Mouse (Mus musculus) forebrain, embryonic 16.5 days (tissue): ENCODE measurements around the gene Vps45. TPM values are rescaled to one million over a fixed set of nuclear protein-coding genes. Genes with fewer than 3 reads are reported as not detected.

Experiments used
- ATAC-seq: fragments of 200-750 bp; cut with Nextera tagmentation; 2 replicates; pipeline ENCODE4 v1.8.0; 2017; ENCODE audit warnings: mild to moderate bottlenecking, moderate library complexity
- H3K27ac ChIP-seq: fragments of 300-500 bp; sonication (generic); 2 replicates; pipeline ENCODE4 v1.5.1; 2014; ENCODE audit warnings: low read length, control low read depth
- H3K27me3 ChIP-seq: fragments of 300-500 bp; sonication (generic); replicated peaks from 2 replicates; pipeline ENCODE4 v1.6.1; 2014; ENCODE audit warnings: low read length; ENCODE audit not compliant: control insufficient read depth, insufficient read depth
- H3K36me3 ChIP-seq: fragments of 300-500 bp; sonication (generic); 2 replicates; pipeline ENCODE4 v1.6.1; 2014; ENCODE audit not compliant: control insufficient read depth, insufficient read depth
- H3K4me1 ChIP-seq: fragments of 300-500 bp; sonication (generic); replicated peaks from 2 replicates; pipeline ENCODE4 v1.6.1; 2014; ENCODE audit warnings: low read length; ENCODE audit not compliant: control insufficient read depth, insufficient read depth
- H3K4me2 ChIP-seq: fragments of 300-500 bp; sonication (generic); 2 replicates; pipeline ENCODE4 v1.6.1; 2014; ENCODE audit warnings: mild to moderate bottlenecking, low read length, control low read depth
- H3K4me3 ChIP-seq: fragments of 300-500 bp; sonication (generic); replicated peaks from 2 replicates; pipeline ENCODE4 v1.5.1; 2014; ENCODE audit warnings: mild to moderate bottlenecking, low read length, control low read depth
- H3K9ac ChIP-seq: fragments of 300-500 bp; sonication (generic); replicated peaks from 2 replicates; pipeline ENCODE4 v1.6.1; 2014; ENCODE audit warnings: low read depth, low read length, control low read depth
- H3K9me3 ChIP-seq: fragments of 300-500 bp; sonication (generic); 2 replicates; pipeline ENCODE4 v1.6.1; 2016; ENCODE audit warnings: low read length; ENCODE audit not compliant: control insufficient read depth
- WGBS: fragments of 180-500 bp; shearing (Covaris S2); extraction: QIAGEN DNeasy Blood & Tissue Kit; methylation state at CpG from one replicate; pipeline ENCODE4 v1.1.7; 2014; 5-methylcytosine and 5-hydroxymethylcytosine counted together
- polyA plus RNA-seq: library from polyadenylated mRNA; unstranded; fragments of >200 nt; fragmentation: Nextera tagmentation; extraction: Ambion mirVana; gene quantifications from 2 replicates; pipeline ENCODE4 v1.2.1, GENCODE M21; 2015

The Vps45 gene
- polyA plus RNA-seq, 1 experiment from 2014 or later = 55.3 TPM

GRCm38 (mm10) chr3:96082100-96082499 lies 23.8 kb upstream of the Vps45 start:
- H3K4me1 ChIP-seq = no peaks in the 10 kb centered on the region
- ATAC-seq = no peak
- H3K4me2 ChIP-seq = no peak overlapping the region
- no peaks in the 10 kb centered on the region for H3K27me3 ChIP-seq
- 83% methylated on average over 2 of the region's 2 CpGs for WGBS
- H3K27ac ChIP-seq = no peak overlapping the region
- no peaks in the 10 kb centered on the region for H3K36me3 ChIP-seq
- H3K9ac ChIP-seq = no peak overlapping the region
- H3K4me3 ChIP-seq = no peak overlapping the region
- no peaks in the 10 kb centered on the region for H3K9me3 ChIP-seq

GRCm38 (mm10) chr3:96081650-96082049 lies 23.4 kb upstream of the Vps45 start:
- no peak overlapping the region for H3K4me2 ChIP-seq
- no peaks in the 10 kb centered on the region for H3K9me3 ChIP-seq
- WGBS = 92% methylated on average over 4 of the region's 4 CpGs
- H3K36me3 ChIP-seq = no peaks in the 10 kb centered on the region
- H3K4me3 ChIP-seq = no peak overlapping the region
- H3K27me3 ChIP-seq = no peaks in the 10 kb centered on the region
- no peak overlapping the region for H3K27ac ChIP-seq
- ATAC-seq = no peak
- no peak overlapping the region for H3K9ac ChIP-seq
- no peaks in the 10 kb centered on the region for H3K4me1 ChIP-seq

GRCm38 (mm10) chr3:96081006-96081405 lies 22.7 kb upstream of the Vps45 start:
- Histone ChIP-seq H3K9ac (no peak overlapping the region), H3K27ac (no peak overlapping the region), H3K4me2 (no peak overlapping the region), H3K36me3 (no peaks in the 10 kb centered on the region), H3K9me3 (no peaks in the 10 kb centered on the region), H3K4me3 (no peak overlapping the region), H3K27me3 (no peaks in the 10 kb centered on the region), H3K4me1 (no peaks in the 10 kb centered on the region)
- WGBS = 56% methylated on average over 1 of the region's 1 CpGs
- ATAC-seq = no peak

GRCm38 (mm10) chr3:96078711-96079110 lies 20.4 kb upstream of the Vps45 start:
- Histone ChIP-seq H3K4me3 (no peak overlapping the region), H3K9ac (no peak overlapping the region), H3K4me1 (no peaks in the 10 kb centered on the region), H3K4me2 (no peak overlapping the region), H3K27me3 (no peaks in the 10 kb centered on the region), H3K9me3 (no peaks in the 10 kb centered on the region), H3K36me3 (no peaks in the 10 kb centered on the region), H3K27ac (no peak overlapping the region)
- ATAC-seq = no peak
- 72% methylated on average over 3 of the region's 3 CpGs for WGBS

GRCm38 (mm10) chr3:96078066-96078465 lies 19.8 kb upstream of the Vps45 start:
- Histone ChIP-seq H3K4me1 (no peaks in the 10 kb centered on the region), H3K36me3 (no peaks in the 10 kb centered on the region), H3K27me3 (no peaks in the 10 kb centered on the region), H3K4me3 (no peak overlapping the region), H3K27ac (no peak overlapping the region), H3K9ac (no peak overlapping the region), H3K9me3 (no peaks in the 10 kb centered on the region), H3K4me2 (no peak overlapping the region)
- 75% methylated on average over 6 of the region's 6 CpGs for WGBS
- ATAC-seq = no peak

- H3K4me2 ChIP-seq = no peak overlapping the region
- no peaks in the 10 kb centered on the region for H3K36me3 ChIP-seq
- 61% methylated on average over 12 of the region's 12 CpGs for WGBS
- no peak overlapping the region for H3K4me3 ChIP-seq
- H3K9ac ChIP-seq = no peak overlapping the region
- ATAC-seq = no peak
- no peak overlapping the region for H3K27ac ChIP-seq
- H3K4me1 ChIP-seq = no peaks in the 10 kb centered on the region
- no peaks in the 10 kb centered on the region for H3K27me3 ChIP-seq
- no peaks in the 10 kb centered on the region for H3K9me3 ChIP-seq
Measured at GRCm38 (mm10) chr3:96072921-96073486, 14.7 kb upstream of the Vps45 start.

- ATAC-seq = no peak
- Histone ChIP-seq H3K27ac (no peak overlapping the region), H3K4me2 (no peak overlapping the region), H3K9me3 (no peaks in the 10 kb centered on the region), H3K27me3 (no peaks in the 10 kb centered on the region), H3K4me1 (no peaks in the 10 kb centered on the region), H3K9ac (no peak overlapping the region), H3K4me3 (no peak overlapping the region), H3K36me3 (no peaks in the 10 kb centered on the region)
- 84% methylated on average over 4 of the region's 4 CpGs for WGBS
Measured at GRCm38 (mm10) chr3:96070241-96070640, 12.0 kb upstream of the Vps45 start.

GRCm38 (mm10) chr3:96069542-96069941 lies 11.3 kb upstream of the Vps45 start:
- no peaks in the 10 kb centered on the region for H3K9me3 ChIP-seq
- no peak overlapping the region for H3K27ac ChIP-seq
- 38% methylated on average over 1 of the region's 1 CpGs for whole genome bisulfite sequencing
- no peak overlapping the region for H3K9ac ChIP-seq
- H3K4me1 ChIP-seq = no peaks in the 10 kb centered on the region
- no peak for ATAC-seq
- no peak overlapping the region for H3K4me2 ChIP-seq
- H3K27me3 ChIP-seq = no peaks in the 10 kb centered on the region
- no peaks in the 10 kb centered on the region for H3K36me3 ChIP-seq
- no peak overlapping the region for H3K4me3 ChIP-seq

GRCm38 (mm10) chr3:96069046-96069445 lies 10.8 kb upstream of the Vps45 start:
- no peak for ATAC-seq

GRCm38 (mm10) chr3:96066741-96067140 lies 8.5 kb upstream of the Vps45 start:
- no peaks in the 10 kb centered on the region for H3K9me3 ChIP-seq
- no peak overlapping the region for H3K4me2 ChIP-seq
- no peaks in the 10 kb centered on the region for H3K4me1 ChIP-seq
- no peak overlapping the region for H3K9ac ChIP-seq
- no peaks in the 10 kb centered on the region for H3K27me3 ChIP-seq
- no peaks in the 10 kb centered on the region for H3K36me3 ChIP-seq
- 88% methylated on average over 5 of the region's 5 CpGs for WGBS
- no peak overlapping the region for H3K4me3 ChIP-seq
- no peak overlapping the region for H3K27ac ChIP-seq
- no peak for ATAC-seq

More at GRCm38 (mm10) chr3:96069046-96069445, 10.8 kb upstream of the Vps45 start:
- no peak overlapping the region for H3K4me3 ChIP-seq
- WGBS = 96% methylated on average over 6 of the region's 6 CpGs
- no peak overlapping the region for H3K4me2 ChIP-seq
- H3K9me3 ChIP-seq = no peaks in the 10 kb centered on the region
- H3K27ac ChIP-seq = no peak overlapping the region
- H3K9ac ChIP-seq = no peak overlapping the region
- H3K4me1 ChIP-seq = no peaks in the 10 kb centered on the region
- no peaks in the 10 kb centered on the region for H3K36me3 ChIP-seq
- H3K27me3 ChIP-seq = no peaks in the 10 kb centered on the region
